Mouse (Mus musculus): ENCODE measurements around the gene Tax1bp3.

The Tax1bp3 gene

GRCm38 (mm10) chr11:73176608-73177508 is at the start of gene Tax1bp3, which contains the start of gene Emc6:
Gene Tax1bp3 (plus strand): TSS chr11:73177083.
Gene Emc6 (minus strand): TSS chr11:73177037.
- in situ Hi-C loops (cut with MboI, MseI) = loop anchor here (25.0 kb wide), 1 partner anchor 1660 kb away; the partner anchor contains the start of gene Mnt

GRCm38 (mm10) chr11:73131020-73131419 is 45.9 kb upstream of the Tax1bp3 start:
- in situ Hi-C loops (cut with MboI, MseI) = no loop called here

GRCm38 (mm10) chr11:73132999-73133398 is 43.9 kb upstream of the Tax1bp3 start:
- in situ Hi-C loops (cut with MboI, MseI) = no loop called here

GRCm38 (mm10) chr11:73134222-73134621 is 42.7 kb upstream of the Tax1bp3 start:
- in situ Hi-C loops (cut with MboI, MseI) = no loop called here

DNA sequence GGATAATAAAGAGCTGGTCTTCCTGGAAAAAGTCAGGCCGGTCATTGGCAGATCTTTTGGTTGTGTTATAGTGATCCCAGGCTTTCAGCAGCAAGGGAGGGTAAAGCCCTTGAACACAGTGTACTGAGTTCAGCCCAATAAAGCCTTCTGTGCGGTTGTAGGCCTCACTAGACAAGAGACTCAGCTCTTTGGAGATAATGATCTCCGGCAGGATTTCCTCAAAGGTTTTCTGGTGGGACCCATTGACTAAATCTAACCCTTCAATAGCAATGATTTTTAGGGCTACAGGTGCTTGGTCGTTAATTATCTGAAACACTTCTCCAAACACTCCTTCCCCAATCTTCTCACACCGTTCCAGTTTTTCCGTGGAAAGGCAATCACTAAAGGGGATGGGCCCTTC is 40.3 kb upstream of the Tax1bp3 start:
- in situ Hi-C loops (cut with MboI, MseI) = no loop called here

DNA sequence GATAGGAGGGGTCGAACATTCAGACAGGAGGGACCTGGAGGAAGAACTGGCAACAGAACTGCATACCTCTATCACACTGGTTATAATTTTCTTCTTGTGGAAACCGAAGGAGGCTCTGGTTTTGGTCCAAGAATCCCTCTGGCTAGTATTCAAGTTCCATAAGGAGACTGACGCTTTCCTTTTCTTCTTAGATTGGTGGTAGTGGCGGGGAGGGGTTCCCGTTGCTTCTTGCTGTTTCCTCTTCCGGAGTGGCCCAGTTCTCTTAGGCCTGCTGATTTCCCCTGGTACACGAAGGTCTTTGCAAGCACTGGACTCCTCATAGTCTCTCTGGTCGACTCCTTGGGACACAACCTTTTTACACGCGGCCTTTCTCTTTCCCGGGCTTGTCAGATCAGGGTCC is 39.8 kb upstream of the Tax1bp3 start:
- in situ Hi-C loops (cut with MboI, MseI) = no loop called here

DNA sequence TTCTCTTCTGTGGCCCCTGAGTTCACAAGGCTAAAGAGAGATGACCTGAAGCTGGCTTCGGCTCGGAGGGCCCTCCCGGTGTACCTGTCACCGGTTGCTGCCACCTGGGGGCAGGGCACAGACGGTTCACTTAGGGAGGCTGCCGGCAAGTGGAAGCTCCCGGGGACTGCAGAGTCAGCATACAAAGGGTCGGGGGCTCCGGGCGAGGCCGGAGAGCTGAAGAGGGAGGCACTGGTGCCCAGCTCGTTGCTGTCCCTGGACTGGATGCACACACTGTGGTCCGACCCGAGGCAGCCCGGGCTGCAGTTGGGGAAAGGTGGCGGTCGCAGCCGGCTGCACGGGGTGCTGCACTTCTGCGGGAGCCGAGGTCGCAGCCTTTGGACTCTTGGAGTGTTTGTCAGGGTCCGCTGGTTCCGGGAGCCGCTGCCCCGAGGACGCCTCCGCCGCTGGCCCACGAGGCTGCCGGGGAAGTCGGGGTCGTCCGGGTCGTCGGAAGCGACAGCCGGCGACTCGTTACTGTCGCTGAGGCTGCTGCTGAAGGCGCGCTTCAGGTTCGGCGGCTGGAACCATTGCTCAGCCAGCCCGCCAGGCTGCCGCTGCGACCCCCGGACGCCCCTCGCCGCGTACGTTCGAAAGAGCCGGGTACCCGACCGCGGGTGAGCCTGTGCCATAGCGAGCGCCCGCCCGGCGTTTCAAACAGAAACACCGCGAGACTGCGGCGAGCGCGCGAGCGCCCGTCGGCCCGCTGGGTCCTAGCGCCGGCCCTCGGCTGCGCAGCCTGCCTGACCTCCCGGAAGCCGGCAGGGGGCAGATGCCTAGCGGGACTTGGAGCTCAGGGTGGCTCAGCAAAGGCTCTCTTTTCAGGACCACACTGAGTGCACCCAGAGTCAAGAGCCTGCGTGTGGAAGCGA is 39.0 kb upstream of the Tax1bp3 start, which contains the start of gene Haspin:
TSS of gene Haspin (minus strand) at position 704 of the 911 bp plus-strand sequence.
- in situ Hi-C loops (cut with MboI, MseI) = no loop called here

DNA sequence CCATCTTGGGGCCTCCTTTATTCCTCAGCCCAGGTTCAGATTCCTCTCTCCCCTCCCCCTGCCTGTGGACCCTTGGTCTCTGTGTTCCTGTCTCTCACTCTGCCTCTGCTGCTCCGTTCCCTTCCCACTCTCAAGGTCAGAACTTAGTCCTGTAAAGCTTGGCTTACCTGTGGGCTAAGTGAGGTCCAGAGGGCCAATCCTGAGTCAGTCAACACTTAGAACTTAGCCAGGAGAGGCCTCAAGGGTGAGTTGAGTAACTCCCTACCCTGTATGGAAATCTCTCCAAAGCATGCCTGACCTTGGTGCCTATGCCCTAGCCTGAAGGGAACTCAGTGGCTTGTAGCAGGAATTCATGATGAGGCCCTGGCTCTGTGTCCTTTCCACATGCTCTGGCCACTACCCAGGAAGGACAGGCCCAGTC is 32.6 kb upstream of the Tax1bp3 start:
- in situ Hi-C loops (cut with MboI, MseI) = loop anchor here (5.0 to 10.0 kb wide), 2 partner anchors 1233 to 1559 kb away; no protein-coding TSS in a partner anchor

DNA sequence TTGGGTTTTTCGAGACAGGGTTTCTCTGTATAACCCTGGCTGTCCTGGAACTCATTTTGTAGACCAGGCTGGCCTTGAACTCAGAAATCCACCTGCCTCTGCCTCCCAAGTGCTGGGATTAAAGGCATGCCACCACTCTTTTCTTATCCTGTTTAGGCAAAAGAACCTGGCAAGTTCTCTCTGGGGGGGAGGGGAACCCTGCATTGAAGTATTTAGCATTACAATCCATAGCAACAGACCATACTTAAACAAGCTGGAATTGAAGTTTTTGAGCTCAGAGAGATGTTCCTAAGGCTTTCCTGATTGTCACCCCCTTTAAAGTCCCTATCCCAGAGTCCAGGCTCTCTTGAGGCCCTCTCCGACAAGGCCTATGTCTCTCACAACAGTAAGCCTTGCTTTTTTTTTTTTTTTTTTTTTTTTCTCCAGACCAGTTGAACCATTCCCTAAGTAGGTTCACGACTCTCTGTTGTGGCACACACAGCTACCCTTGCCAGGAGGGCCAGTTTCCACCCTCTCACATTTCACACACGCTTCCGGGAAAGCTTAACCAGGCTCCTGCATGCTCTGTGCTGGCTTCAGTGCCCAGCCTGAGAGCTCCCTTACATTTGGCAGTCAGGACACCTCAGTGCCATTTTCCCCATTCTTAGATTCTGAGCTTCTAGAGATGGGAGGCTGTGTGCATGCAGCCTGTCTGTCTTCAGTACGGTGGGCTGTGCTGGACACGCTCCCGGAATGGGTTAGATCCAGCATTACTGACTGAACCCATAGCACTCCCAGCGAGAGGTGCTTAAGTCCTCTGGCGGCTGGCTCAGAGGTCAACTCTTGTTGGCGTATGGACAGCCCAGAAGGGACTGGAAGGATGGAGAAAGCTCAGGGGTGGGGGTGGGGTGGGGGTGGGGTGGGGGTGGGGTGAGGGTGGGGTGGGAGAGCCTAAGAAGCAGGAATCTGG is 30.6 kb upstream of the Tax1bp3 start:
- in situ Hi-C loops (cut with MboI, MseI) = loop anchor here (10.0 kb wide), 1 partner anchor 1561 kb away; no protein-coding TSS in a partner anchor

GRCm38 (mm10) chr11:73146975-73147365 is 29.9 kb upstream of the Tax1bp3 start:
- in situ Hi-C loops (cut with MboI, MseI) = loop anchor here (10.0 kb wide), 1 partner anchor 1562 kb away; no protein-coding TSS in a partner anchor

- in situ Hi-C loops (cut with MboI, MseI) = loop anchor here (10.0 kb wide), 1 partner anchor 1563 kb away; no protein-coding TSS in a partner anchor
Measured at GRCm38 (mm10) chr11:73148209-73148608, 28.7 kb upstream of the Tax1bp3 start.

DNA sequence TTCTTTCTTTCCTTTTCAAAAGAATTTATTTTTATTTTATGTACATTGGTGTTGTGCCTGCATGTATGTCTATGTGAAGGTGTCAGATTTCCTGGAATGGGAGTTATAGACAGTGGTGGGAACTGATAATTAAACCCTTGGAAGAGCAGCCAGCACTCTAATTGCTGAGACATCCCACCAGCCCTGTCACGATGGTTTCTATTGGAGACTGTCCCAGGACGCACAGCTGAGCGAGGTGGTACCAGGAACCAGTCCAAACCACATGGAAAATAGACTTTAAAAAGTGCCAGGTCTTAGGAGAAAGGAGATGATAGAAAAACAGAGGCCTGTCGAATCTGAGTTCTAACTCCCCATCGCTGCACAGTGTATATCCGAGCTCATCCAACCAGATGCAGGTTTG is 21.8 kb upstream of the Tax1bp3 start:
- in situ Hi-C loops (cut with MboI, MseI) = no loop called here

- in situ Hi-C loops (cut with MboI, MseI) = no loop called here
Measured at GRCm38 (mm10) chr11:73159957-73160810, 16.7 kb upstream of the Tax1bp3 start, which contains the start of gene P2rx5. Gene P2rx5 (plus strand): TSS chr11:73160421.

- in situ Hi-C loops (cut with MboI, MseI) = no loop called here
Measured at GRCm38 (mm10) chr11:73160811-73161200, 16.1 kb upstream of the Tax1bp3 start.

DNA sequence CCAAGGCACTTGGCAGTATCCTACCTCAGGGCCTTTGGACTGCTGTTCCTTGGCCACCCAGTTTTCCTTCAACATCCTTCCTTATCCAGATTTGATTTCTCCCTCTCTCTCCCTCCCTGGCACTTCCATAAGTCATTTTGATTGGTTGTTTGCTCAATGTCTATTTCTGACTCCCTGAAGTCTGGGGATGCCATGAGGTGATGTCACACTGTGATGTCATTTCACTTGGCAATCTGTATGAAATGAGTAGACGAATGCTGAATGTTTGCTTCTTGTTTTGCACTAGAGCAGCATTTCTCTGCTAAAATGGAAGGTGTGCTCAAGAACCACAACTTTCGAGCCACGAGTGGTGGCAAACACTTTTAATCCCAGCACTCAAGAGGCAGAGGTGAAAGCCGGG is 15.3 kb upstream of the Tax1bp3 start:
- in situ Hi-C loops (cut with MboI, MseI) = no loop called here

GRCm38 (mm10) chr11:73162284-73162683 is 14.6 kb upstream of the Tax1bp3 start:
- in situ Hi-C loops (cut with MboI, MseI) = no loop called here

DNA sequence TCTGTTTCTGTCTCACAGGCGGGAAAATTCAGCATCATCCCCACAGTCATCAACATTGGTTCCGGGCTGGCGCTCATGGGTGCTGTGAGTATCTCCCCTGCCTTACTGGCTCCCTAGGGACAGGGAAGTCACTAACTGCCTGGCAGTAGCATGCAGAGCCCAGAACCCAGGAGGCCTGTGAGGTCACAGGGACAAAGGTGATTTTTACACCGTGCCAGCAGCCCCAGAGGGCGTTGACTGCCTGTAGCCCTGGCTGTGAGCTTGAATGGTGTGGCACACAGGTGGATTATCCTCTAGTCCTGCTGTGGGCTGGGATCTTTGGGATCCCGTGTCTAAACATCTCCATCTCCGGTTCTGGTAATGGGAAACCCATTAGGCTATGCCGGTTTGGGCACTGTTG is 8.8 kb upstream of the Tax1bp3 start:
- in situ Hi-C loops (cut with MboI, MseI) = no loop called here

DNA sequence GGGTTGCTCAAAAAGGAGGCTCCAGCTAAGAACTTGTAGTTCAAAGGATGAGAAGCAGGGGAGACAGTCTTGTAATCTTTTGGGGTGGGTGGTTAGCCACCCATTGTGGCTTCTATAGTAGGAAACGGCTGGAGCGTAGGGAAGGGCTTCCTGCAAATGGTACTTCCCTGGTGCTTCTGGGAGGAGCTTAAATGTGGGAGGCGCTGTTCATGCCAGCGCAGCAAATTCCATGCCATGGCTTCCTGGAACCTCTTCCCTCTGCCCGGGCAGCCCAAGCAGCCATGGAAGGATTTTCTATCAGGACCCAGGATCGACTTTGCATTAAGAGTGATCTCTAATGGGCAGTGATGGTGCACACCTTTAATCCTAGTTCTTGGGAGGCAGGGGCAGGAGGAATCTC is 8.3 kb upstream of the Tax1bp3 start:
- in situ Hi-C loops (cut with MboI, MseI) = no loop called here

GRCm38 (mm10) chr11:73169231-73169630 is 7.7 kb upstream of the Tax1bp3 start:
- in situ Hi-C loops (cut with MboI, MseI) = no loop called here

GRCm38 (mm10) chr11:73172186-73172585 is 4.7 kb upstream of the Tax1bp3 start:
- in situ Hi-C loops (cut with MboI, MseI) = no loop called here
